In the genomic region with DNA sequence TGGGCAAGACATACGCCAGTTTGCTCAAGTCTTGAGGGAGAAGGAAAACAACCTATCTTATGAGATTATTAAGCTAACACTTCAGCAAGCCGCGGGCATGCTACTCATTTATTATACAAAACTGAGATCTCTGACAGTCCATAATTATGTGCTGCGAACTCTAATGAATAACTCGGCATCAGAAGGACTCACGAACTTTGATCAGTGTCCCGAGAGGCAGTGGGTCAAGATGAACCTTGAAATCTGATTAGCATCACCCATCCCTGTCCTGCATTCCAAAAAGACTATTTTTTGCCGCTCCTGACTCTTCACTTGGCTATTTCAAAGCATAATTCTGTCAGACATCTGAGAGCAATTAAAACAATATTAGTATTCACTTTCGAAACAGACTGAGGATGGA, we compare ENCODE assay signal across 33 mouse cellular contexts.
DNase-seq lines count a peak whose midpoint lies in the region; ATAC-seq and TF ChIP-seq lines count a peak whose summit lies in the region.
"Had no signal": no experiment of that assay in that cellular context is flagged by ENCODE, and none has a peak within 500 bp of the region (broad histone marks: within the 10 kb centered on the region; RNA-seq: fewer than 3 reads in every experiment).

No protein-coding gene starts in this region.

- no peak for TF ChIP-seq POLR2A in kidney, adult 2 months (IDR thresholded peaks at IDR 0.05; ENCODE audit: low read depth, low read length)

- WGBS in kidney, adult 2 months: 51% methylated on average over 9 of the region's 9 CpGs
- WGBS in kidney, embryonic 15.5 days: 68% methylated on average over 9 of the region's 9 CpGs
- 33% methylated on average over 9 of the region's 9 CpGs for WGBS in midbrain, embryonic 14.5 days
- WGBS in midbrain, embryonic 10.5 days: 79% methylated on average over 9 of the region's 9 CpGs
- WGBS in midbrain, postnatal 0 days: 33% methylated on average over 9 of the region's 9 CpGs

- H3K36me3 ChIP-seq in kidney, adult 2 months (ENCODE audit: control insufficient read depth, insufficient read depth, low read length): no peaks in the 10 kb centered on the region
- H3K36me3 ChIP-seq in kidney, embryonic 15.5 days: no peaks in the 10 kb centered on the region
- H3K36me3 ChIP-seq in midbrain, embryonic 14.5 days (ENCODE audit: control insufficient read depth, insufficient read depth, low read length): no peaks in the 10 kb centered on the region
- no peaks in the 10 kb centered on the region for H3K36me3 ChIP-seq in midbrain, embryonic 10.5 days
- H3K36me3 ChIP-seq in midbrain, postnatal 0 days (ENCODE audit: insufficient read depth, low read length): no peaks in the 10 kb centered on the region
- H3K36me3 ChIP-seq: embryonic facial prominence, embryonic 15.5 days; heart, embryonic 12.5 days; limb, embryonic 10.5 days; limb, embryonic 15.5 days; liver, embryonic 13.5 days; midbrain, embryonic 12.5 days; neural tube, embryonic 12.5 days had no signal

- no peaks in the 10 kb centered on the region for H3K9me3 ChIP-seq in kidney, embryonic 15.5 days (replicated peaks)
- H3K9me3 ChIP-seq in midbrain, embryonic 14.5 days (ENCODE audit: control insufficient read depth, low read length): no peaks in the 10 kb centered on the region
- H3K9me3 ChIP-seq in midbrain, embryonic 10.5 days (replicated peaks): no peaks in the 10 kb centered on the region
- H3K9me3 ChIP-seq in midbrain, postnatal 0 days (ENCODE audit: low read length): no peaks in the 10 kb centered on the region
- H3K9me3 ChIP-seq: embryonic facial prominence, embryonic 15.5 days; forebrain, embryonic 13.5 days; heart, embryonic 12.5 days; limb, embryonic 10.5 days; limb, embryonic 15.5 days; liver, embryonic 13.5 days; midbrain, embryonic 12.5 days; neural tube, embryonic 12.5 days had no signal

- DNase-seq in kidney, adult 2 months: peak; percentile 86
- peak; percentile 68 for DNase-seq in midbrain, embryonic 14.5 days
- no peak for DNase-seq in midbrain, embryonic 10.5 days (ENCODE audit: low spot score)
- peak; percentile 56 for DNase-seq in kidney, postnatal 14 days
- DNase-seq in midbrain, postnatal 0 days (ENCODE audit: low spot score): no peak
- no peak for DNase-seq in ovary, postnatal 36 days (ENCODE audit: low spot score)
- DNase-seq: adrenal gland, adult 2 months; adrenal gland, postnatal 36 days; B cell, adult 2 months; cerebellum, adult 2 months; cerebellum, postnatal 14 days; gastrocnemius, adult 2 months; gastrocnemius, postnatal 36 days; heart, adult 2 months; liver, embryonic 13.5 days; lung, adult 18-20 months; lung, postnatal 14 days; right cerebral cortex, postnatal 4 days; thymus, adult 18-20 months; thymus, postnatal 25 days had no signal

- H3K4me3 ChIP-seq in kidney, adult 2 months (ENCODE audit: insufficient read depth, low read depth, low read length): no peak overlapping the region
- H3K4me3 ChIP-seq in kidney, embryonic 15.5 days (replicated peaks): no peak overlapping the region
- no peak overlapping the region for H3K4me3 ChIP-seq in midbrain, embryonic 14.5 days (replicated peaks; ENCODE audit: low read depth, low read length)
- H3K4me3 ChIP-seq in midbrain, embryonic 10.5 days: no peak overlapping the region
- no peak overlapping the region for H3K4me3 ChIP-seq in midbrain, postnatal 0 days (ENCODE audit: low read depth, low read length)
- H3K4me3 ChIP-seq: embryonic facial prominence, embryonic 15.5 days; forebrain, embryonic 13.5 days; gastrocnemius, adult 2 months; heart, adult 2 months; heart, embryonic 12.5 days; limb, embryonic 10.5 days; limb, embryonic 15.5 days; liver, embryonic 13.5 days; midbrain, embryonic 12.5 days; myocyte; neural tube, embryonic 12.5 days had no signal

- H3K4me2 ChIP-seq in kidney, embryonic 15.5 days: no peak overlapping the region
- H3K4me2 ChIP-seq in midbrain, embryonic 14.5 days (ENCODE audit: low read length): no peak overlapping the region
- H3K4me2 ChIP-seq in midbrain, postnatal 0 days (ENCODE audit: low read depth, low read length, poor library complexity, severe bottlenecking): peak overlapping the region; percentile 0; the same call in 1 of the 2 replicates
- H3K4me2 ChIP-seq: embryonic facial prominence, embryonic 15.5 days; forebrain, embryonic 13.5 days; heart, embryonic 12.5 days; hindbrain, embryonic 14.5 days; limb, embryonic 15.5 days; liver, embryonic 13.5 days; midbrain, embryonic 12.5 days; neural tube, embryonic 12.5 days had no signal

- peak overlapping the region; percentile 53 for H3K27ac ChIP-seq in kidney, adult 2 months (ENCODE audit: insufficient read depth, low read depth, low read length)
- H3K27ac ChIP-seq in kidney, embryonic 15.5 days: no peak overlapping the region
- H3K27ac ChIP-seq in midbrain, embryonic 14.5 days (replicated peaks; ENCODE audit: low read depth, low read length): no peak overlapping the region
- H3K27ac ChIP-seq in midbrain, embryonic 10.5 days (replicated peaks): no peak overlapping the region
- H3K27ac ChIP-seq in midbrain, postnatal 0 days (ENCODE audit: low read depth, low read length): no peak overlapping the region
- H3K27ac ChIP-seq: embryonic facial prominence, embryonic 15.5 days; forebrain, embryonic 13.5 days; gastrocnemius, adult 2 months; heart, adult 2 months; hindbrain, embryonic 14.5 days; kidney, postnatal 0 days; limb, embryonic 10.5 days; limb, embryonic 15.5 days; liver, embryonic 13.5 days; midbrain, embryonic 12.5 days; neural tube, embryonic 12.5 days; stomach, postnatal 0 days had no signal

- no peak overlapping the region for H3K9ac ChIP-seq in kidney, embryonic 15.5 days
- no peak overlapping the region for H3K9ac ChIP-seq in midbrain, embryonic 14.5 days (replicated peaks; ENCODE audit: low read length)
- no peak overlapping the region for H3K9ac ChIP-seq in midbrain, postnatal 0 days (replicated peaks; ENCODE audit: low read length, poor library complexity, severe bottlenecking)
- H3K9ac ChIP-seq: embryonic facial prominence, embryonic 15.5 days; forebrain, embryonic 13.5 days; heart, embryonic 12.5 days; hindbrain, embryonic 14.5 days; limb, embryonic 15.5 days; liver, embryonic 13.5 days; midbrain, embryonic 12.5 days; neural tube, embryonic 12.5 days had no signal

- no peak for ATAC-seq in kidney, embryonic 15.5 days (replicated peaks; ENCODE audit: low FRiP score)
- no peak for ATAC-seq in midbrain, embryonic 14.5 days (ENCODE audit: low FRiP score, low TSS enrichment)
- ATAC-seq in midbrain, postnatal 0 days (ENCODE audit: low FRiP score): no peak
- ATAC-seq: activated CD4-positive, CD25-positive, alpha-beta regulatory T cell, adult 4 months; forebrain, embryonic 13.5 days had no signal

- no peaks in the 10 kb centered on the region for H3K27me3 ChIP-seq in kidney, adult 2 months (replicated peaks; ENCODE audit: control insufficient read depth, insufficient read depth, low read length)
- H3K27me3 ChIP-seq in kidney, embryonic 15.5 days: no peaks in the 10 kb centered on the region
- no peaks in the 10 kb centered on the region for H3K27me3 ChIP-seq in midbrain, embryonic 14.5 days (ENCODE audit: control insufficient read depth, insufficient read depth, low read length)
- no peaks in the 10 kb centered on the region for H3K27me3 ChIP-seq in midbrain, embryonic 10.5 days (ENCODE audit: low read depth, poor library complexity, severe bottlenecking)
- no peaks in the 10 kb centered on the region for H3K27me3 ChIP-seq in midbrain, postnatal 0 days (ENCODE audit: insufficient read depth, low read length)
- H3K27me3 ChIP-seq: embryonic facial prominence, embryonic 15.5 days; forebrain, embryonic 13.5 days; heart, embryonic 12.5 days; limb, embryonic 15.5 days; liver, embryonic 13.5 days; neural tube, embryonic 12.5 days had no signal

- H3K4me1 ChIP-seq in kidney, adult 2 months (ENCODE audit: control insufficient read depth, insufficient read depth, low read length): peaks cover 20% of the 10 kb centered on the region
- H3K4me1 ChIP-seq in kidney, embryonic 15.5 days: no peaks in the 10 kb centered on the region
- 0 out of 2 replicates have a peak, but pooled peaks cover 4% of the 10 kb centered on the region for H3K4me1 ChIP-seq in midbrain, embryonic 14.5 days (ENCODE audit: control insufficient read depth, insufficient read depth, low read length)
- 0 out of 2 replicates have a peak, but pooled peaks cover 5% of the 10 kb centered on the region for H3K4me1 ChIP-seq in midbrain, embryonic 10.5 days
- peaks cover 7% of the 10 kb centered on the region; the same call in 1 of the 2 replicates for H3K4me1 ChIP-seq in midbrain, postnatal 0 days (ENCODE audit: insufficient read depth, low read length)
- H3K4me1 ChIP-seq: limb, embryonic 15.5 days; liver, embryonic 13.5 days; midbrain, embryonic 12.5 days; neural tube, embryonic 12.5 days had no signal

- no peak for TF ChIP-seq CTCF in kidney, adult 2 months (conservative IDR thresholded peaks at IDR 0.05; ENCODE audit: insufficient read depth, insufficient read length, low read depth, low read length)
- TF ChIP-seq CTCF in midbrain, postnatal 0 days (IDR thresholded peaks at IDR 0.05): no peak

Comparison
In these comparisons a context has a peak if more than half of its experiments do, and no peak if none do; other contexts are left out.
1. DNase-seq: peak in kidney, adult 2 months (single experiment), midbrain, embryonic 14.5 days (single experiment) and kidney, postnatal 14 days (single experiment); none in midbrain, embryonic 10.5 days (single experiment), midbrain, postnatal 0 days (single experiment) and ovary, postnatal 36 days (single experiment).